Mouse (Mus musculus) lung, embryonic 14.5 days (tissue): Measurements from ENCODE around the gene Scrg1. TPM values are rescaled to one million over a fixed set of nuclear protein-coding genes. Genes with fewer than 3 reads are reported as not detected.

Experiments used
- ATAC-seq: fragments of 200-750 bp; cut with Nextera tagmentation; 2 replicates; pipeline ENCODE4 v1.8.0; 2017; ENCODE audit warnings: mild to moderate bottlenecking, moderate TSS enrichment, moderate library complexity; ENCODE audit not compliant: insufficient read depth
- DNase-seq: peaks from one replicate; pipeline ENCODE4 v3.0.0-alpha.2; 2015
- H3K27ac ChIP-seq: fragments of 300-500 bp; sonication (generic); 2 replicates; pipeline ENCODE4 v1.5.1; 2014; ENCODE audit warnings: low read depth, mild to moderate bottlenecking, moderate library complexity
- H3K27me3 ChIP-seq: fragments of 300-500 bp; sonication (generic); 2 replicates; pipeline ENCODE4 v1.6.1; 2014; ENCODE audit warnings: low read length, control low read depth; ENCODE audit not compliant: insufficient read depth
- H3K36me3 ChIP-seq: fragments of 300-500 bp; sonication (generic); 2 replicates; pipeline ENCODE4 v1.6.1; 2014; ENCODE audit warnings: control low read depth; ENCODE audit not compliant: insufficient read depth
- H3K4me1 ChIP-seq: fragments of 300-500 bp; sonication (generic); 2 replicates; pipeline ENCODE4 v1.6.1; 2014; ENCODE audit warnings: antibody characterized with exemption, control low read depth; ENCODE audit not compliant: insufficient read depth
- H3K4me2 ChIP-seq: fragments of 300-500 bp; sonication (generic); 2 replicates; pipeline ENCODE4 v1.6.1; 2014; ENCODE audit warnings: mild to moderate bottlenecking
- H3K4me3 ChIP-seq: fragments of 300-500 bp; sonication (generic); 2 replicates; pipeline ENCODE4 v1.5.1; 2014; ENCODE audit warnings: low read depth, low read length
- H3K9ac ChIP-seq: fragments of 300-500 bp; sonication (generic); 2 replicates; pipeline ENCODE4 v1.6.1; 2014
- H3K9me3 ChIP-seq: fragments of 300-500 bp; sonication (generic); 2 replicates; pipeline ENCODE4 v1.6.1; 2016; ENCODE audit warnings: low read depth, low read length, control low read depth
- CTCF ChIP-seq: IDR thresholded peaks from 2 replicates; pipeline ENCODE4 v1.5.1; 2016; ENCODE audit warnings: antibody characterized with exemption, low read depth
- WGBS: fragments of 180-500 bp; shearing (Covaris S2); extraction: QIAGEN DNeasy Blood & Tissue Kit; methylation state at CpG from one replicate; pipeline ENCODE4 v1.1.7; 2014; 5-methylcytosine and 5-hydroxymethylcytosine counted together
- polyA plus RNA-seq: library from polyadenylated mRNA; unstranded; fragments of >200 nt; fragmentation: Nextera tagmentation; extraction: Ambion mirVana; gene quantifications from 2 replicates; pipeline ENCODE4 v1.2.1, GENCODE M21; 2014

Gene Scrg1
- polyA plus RNA-seq, 1 experiment from 2014 or later: 0.46 TPM

DNA sequence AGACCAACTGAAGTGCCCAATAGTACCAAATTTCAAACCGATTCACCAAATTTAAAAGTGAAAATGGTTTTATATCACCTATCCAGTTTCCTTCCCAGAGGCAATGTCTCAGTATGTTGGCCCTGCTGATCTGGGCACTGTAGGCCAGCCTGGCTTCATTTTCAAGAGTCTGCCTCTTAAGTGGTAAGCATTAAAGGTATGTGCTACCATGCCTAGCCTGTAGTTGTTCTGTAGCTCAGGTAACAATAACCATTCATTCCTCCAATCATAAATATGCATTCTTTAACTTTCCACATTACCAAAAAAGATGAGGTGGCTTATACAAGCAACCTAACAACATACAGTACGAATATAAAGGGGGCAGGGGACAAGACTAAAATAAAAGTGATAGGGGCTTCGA is 62.0 kb downstream of the Scrg1 start:
- no peak overlapping the region for H3K27ac ChIP-seq
- WGBS: 80% methylated on average over 3 of the region's 3 CpGs
- no peaks in the 10 kb centered on the region for H3K27me3 ChIP-seq
- DNase-seq (no peak), ATAC-seq (no peak; the same call in 1 of the 2 replicates)
- H3K4me2 ChIP-seq: no peak overlapping the region
- no peaks in the 10 kb centered on the region for H3K9me3 ChIP-seq
- H3K9ac ChIP-seq: no peak overlapping the region
- no peak for TF ChIP-seq CTCF
- no peak overlapping the region for H3K4me3 ChIP-seq
- no peaks in the 10 kb centered on the region for H3K4me1 ChIP-seq
- peaks cover 48% of the 10 kb centered on the region for H3K36me3 ChIP-seq

DNA sequence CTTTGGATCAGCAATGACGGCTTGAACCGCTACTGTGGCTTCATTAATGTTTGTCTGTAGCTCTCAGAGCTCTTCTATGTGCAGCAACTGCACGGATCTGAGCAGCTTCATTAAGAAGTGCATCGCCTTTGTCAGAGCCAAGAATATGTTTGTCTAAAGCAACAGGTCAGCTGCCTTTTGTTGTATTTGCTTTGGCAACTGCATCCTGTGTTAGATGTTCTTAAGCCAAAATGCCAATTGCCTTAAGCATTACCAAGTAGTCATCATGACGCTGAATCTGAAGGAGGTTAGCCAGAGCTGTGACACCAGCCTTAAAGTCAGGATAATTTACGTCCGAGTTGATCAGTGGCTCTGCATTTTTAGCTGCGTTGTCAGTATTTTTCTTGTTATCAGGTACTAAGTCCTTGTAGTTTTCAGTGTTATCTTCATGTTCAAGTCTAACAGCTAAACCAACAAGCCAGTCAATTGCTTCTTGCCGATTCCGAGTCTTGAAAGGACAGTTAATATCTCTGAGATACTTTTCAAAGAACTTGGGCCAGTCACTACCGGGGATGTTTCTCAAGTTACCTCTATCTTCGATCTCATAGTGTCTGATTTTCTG is 64.6 kb downstream of the Scrg1 start:
- TF ChIP-seq CTCF: no peak
- Histone ChIP-seq H3K4me3 (no peak overlapping the region), H3K9ac (no peak overlapping the region), H3K4me2 (no peak overlapping the region), H3K27ac (no peak overlapping the region), H3K27me3 (no peaks in the 10 kb centered on the region), H3K36me3 (peaks cover 27% of the 10 kb centered on the region), H3K4me1 (no peaks in the 10 kb centered on the region), H3K9me3 (no peaks in the 10 kb centered on the region)
- WGBS: 80% methylated on average over 12 of the region's 12 CpGs
- ATAC-seq (no peak), DNase-seq (no peak)

Other genes with a start within 250 kb of the Scrg1 start
- gene Hand2, start 134.9 kb upstream of the Scrg1 start, polyA plus RNA-seq: 0.16 and 0.24 TPM in 2 replicates
- 39.3 and 47.4 TPM in 2 replicates for gene Sap30, start 31.9 kb downstream of the Scrg1 start, polyA plus RNA-seq
- gene Hmgb2, start 56.0 kb downstream of the Scrg1 start, polyA plus RNA-seq: 500 and 503 TPM in 2 replicates
- gene Galnt7, start 197.1 kb downstream of the Scrg1 start, polyA plus RNA-seq: 14.4 and 15.1 TPM in 2 replicates